Mouse (Mus musculus) left cerebral cortex, adult 9 months (tissue): ENCODE results near the gene Ddx43.

ENCODE experiments used
- DNase-seq, 2 experiments: peaks; one replicate each; pipeline ENCODE4 v3.0.0; 2022; ENCODE audit warnings: low spot score in 2 of 2

The Ddx43 gene

DNA sequence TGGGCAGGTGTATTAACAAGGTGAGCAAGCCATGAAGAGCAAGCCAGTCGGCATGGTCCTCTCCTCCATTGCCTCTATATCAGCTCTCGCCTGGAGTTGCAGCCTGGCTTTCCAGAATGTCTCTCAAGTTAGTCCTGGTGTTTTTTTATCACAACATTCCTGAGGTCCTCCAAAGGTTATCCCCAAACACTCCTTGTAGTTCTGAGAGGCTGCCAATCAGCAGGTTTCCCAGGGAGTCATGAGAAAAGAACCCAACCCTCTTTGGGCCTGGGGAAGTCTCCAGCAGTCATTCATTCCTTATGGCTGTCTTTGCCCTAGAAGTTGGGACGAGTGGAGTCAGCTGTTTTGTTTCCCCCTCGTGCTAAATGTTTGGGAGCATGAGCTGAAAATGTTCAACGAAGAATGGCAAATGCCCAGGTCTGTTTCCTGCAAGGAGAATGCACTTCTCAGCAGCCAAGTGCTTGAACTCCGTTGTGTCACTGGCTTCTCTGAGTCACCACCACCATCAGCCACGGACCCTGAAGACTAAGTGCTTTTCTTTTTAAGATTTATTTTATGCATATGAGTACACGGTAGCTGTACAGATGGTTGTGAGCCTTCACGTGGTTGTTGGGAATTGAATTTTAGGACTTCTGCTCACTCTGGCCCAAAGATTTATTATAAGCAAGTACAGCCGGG lies 22.6 kb upstream of the Ddx43 start:
- DNase-seq: no peak

GRCm38 (mm10) chr9:78374397-78374796 lies 21.2 kb upstream of the Ddx43 start:
- DNase-seq: no peak

- DNase-seq: no peak
Measured at GRCm38 (mm10) chr9:78374885-78375389, 20.6 kb upstream of the Ddx43 start.

DNA sequence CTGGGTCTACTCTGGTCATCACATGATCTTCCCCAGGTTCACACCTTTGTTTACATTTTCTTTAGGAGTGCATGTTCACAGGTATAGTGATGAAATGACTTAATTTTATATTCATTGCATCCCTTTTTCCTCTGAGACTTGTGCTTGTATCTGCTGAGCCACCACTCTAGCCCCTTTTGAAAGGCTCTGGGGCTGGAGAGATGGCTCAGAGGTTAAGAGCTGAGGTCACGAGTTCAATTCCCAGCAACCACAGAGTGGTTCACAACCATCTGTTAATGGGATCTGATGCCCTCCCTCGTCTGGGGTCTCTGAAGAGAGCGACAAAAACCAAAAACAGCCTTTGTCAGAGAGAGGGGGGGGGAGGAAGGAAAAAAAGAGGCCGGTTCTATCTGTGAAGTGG lies 20.1 kb upstream of the Ddx43 start:
- no peak for DNase-seq

GRCm38 (mm10) chr9:78377546-78377945 lies 18.0 kb upstream of the Ddx43 start:
- DNase-seq: no peak

- no peak for DNase-seq
Measured at GRCm38 (mm10) chr9:78378113-78378785, 17.3 kb upstream of the Ddx43 start, which contains the start of gene Ooep. Gene Ooep (minus strand): TSS chr9:78378725.

- no peak for DNase-seq
Measured at GRCm38 (mm10) chr9:78385893-78386292, 9.7 kb upstream of the Ddx43 start.

- DNase-seq: no peak
Measured at GRCm38 (mm10) chr9:78386947-78387346, 8.6 kb upstream of the Ddx43 start.

GRCm38 (mm10) chr9:78389981-78390380 lies 5.6 kb upstream of the Ddx43 start:
- DNase-seq: no peak

DNA sequence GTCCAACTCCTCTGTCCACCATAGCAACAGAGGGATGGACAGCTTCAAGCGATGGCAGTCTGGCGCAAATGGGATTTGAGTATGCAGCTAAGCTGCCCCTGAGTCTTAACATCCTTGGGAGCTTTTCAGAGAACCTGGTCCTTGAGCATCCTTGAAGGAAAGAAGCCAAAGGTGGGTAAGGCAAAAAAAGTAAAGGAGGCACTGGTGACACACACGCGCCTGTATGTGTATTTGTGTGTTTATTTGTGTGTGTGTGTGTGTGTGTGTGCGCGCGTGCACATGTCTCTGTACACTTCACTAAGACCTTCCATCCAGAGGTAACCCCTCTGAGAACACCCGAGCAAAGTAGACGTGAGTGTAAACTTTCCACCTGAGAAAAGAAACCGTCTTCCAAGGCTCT lies 1.8 kb upstream of the Ddx43 start:
- DNase-seq: no peak

- no peak for DNase-seq
Measured at GRCm38 (mm10) chr9:78394602-78395001, 975 bp upstream of the Ddx43 start.

DNA sequence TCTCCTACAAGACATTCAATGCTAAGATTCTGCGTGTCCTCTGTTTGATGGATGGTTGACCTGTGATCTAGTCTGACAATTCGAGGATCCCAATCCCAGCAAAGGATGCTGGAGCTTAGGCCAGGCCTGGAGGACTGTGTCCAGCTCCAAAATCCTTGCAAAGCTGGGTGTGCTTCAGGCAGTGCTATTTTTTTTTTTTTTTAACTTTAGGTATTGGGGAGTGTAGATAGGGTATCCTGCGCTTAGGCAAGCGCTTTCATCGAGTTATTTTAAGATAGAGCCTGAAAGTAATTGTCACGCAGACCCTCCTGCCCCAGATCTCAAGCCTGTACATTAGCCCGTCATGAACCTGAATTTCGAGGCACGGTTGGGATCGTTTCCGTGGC lies 340 bp upstream of the Ddx43 start:
- no peak for DNase-seq

DNA sequence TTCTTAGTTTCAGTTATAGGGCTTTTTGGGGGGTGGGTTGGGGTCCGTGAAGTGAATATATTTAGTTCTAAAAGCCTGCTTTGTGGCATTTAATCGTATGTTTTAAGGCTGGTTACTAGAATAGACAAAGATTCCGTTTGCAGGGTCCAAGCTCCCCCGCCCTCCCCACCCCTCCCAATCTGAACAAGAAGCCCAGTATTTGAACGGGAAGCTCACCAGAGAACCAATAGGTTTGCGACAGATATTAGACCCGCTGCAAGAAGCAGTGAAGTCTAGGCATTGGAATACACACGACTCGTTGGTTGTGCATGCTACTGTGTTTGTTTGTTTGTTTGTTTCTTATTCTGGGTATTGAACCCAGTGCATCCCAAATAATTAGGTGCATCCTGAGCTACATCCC lies 940 bp downstream of the Ddx43 start:
- no peak for DNase-seq

DNA sequence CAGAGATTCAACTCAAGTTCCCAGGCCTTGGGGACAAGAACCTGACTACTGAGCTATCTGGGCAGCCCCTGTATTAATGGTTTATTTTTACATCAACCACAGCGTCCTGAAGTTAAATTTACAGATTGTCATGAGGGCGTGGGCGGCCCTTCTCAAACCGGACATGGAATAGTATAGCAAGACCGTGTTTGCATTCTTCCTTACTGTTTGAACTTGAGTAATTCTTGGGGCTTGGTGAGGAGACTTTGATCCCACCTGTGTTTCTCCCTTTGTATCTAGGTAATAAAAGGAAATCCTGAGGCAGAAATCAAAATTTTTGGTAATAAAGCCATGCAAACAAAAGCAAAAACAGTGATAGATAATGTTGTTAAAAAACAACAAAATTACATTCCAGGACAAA lies 5.0 kb downstream of the Ddx43 start:
- no peak for DNase-seq

DNA sequence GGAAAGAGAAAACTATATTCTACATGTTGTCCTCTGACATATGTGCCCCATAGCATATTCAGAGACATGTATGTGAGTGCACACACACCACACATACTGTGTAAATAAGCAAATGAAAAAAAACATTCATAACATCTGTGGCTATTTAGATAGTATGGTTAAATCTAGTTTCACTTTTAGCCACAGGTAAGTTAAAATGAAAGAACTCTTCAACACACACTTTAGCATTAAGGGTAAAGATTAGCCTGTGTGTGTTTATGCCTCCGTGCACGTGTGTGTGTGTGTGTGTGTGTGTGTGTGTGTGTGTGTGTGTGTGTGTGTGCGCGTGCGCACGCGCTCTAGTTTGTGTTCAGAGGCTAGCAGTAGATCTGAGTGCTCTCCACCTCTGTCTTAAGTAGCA lies 6.0 kb downstream of the Ddx43 start:
- no peak for DNase-seq

GRCm38 (mm10) chr9:78427362-78427781 lies 31.8 kb downstream of the Ddx43 start:
- DNase-seq: no peak

DNA sequence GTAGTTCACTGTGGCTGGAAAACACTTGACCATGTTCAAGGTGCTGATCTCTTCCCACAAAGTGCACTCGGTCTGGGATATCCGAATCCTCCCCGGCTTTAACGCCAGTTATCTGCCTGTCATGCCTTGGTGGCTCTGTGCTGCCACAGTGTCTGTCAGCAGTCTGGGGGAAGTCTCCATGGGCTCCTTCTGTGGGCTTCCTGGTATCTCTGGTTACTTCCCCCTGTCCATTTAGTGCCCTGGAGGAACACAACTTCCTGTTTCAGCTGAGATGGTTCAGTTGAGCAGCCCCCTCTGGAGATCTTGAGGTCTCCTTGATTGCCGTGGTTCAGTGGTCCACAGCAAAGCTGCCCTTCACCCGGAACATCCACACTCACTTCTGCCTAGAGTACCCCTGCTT lies 32.6 kb downstream of the Ddx43 start:
- DNase-seq: no peak

DNA sequence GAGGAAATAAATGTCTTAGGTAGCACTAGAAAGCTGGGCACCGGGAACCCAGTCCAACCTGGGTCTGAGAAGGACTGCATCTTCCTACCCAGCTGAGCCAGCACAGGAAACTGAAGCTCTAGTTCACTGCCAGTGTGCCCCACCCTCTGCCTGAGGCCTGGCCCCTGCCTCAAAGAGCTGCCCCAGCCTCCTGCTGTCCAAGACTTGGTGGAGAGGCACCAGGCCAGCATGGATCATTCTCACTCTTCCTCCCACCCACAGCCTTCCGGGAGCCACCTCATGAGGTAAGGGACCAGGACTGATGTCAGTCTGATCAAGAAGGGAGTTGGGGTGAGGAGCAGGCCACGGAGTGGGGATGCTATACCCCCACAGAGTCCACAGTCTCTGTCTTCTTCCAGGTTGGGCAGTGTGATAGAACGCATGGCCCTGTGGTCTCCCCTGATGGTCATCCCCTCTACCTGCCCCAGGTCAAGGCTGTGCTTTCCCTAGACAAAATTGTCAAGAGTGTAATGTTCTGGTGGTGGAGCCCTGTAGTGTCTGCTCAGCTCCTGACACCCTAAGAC lies 33.4 kb downstream of the Ddx43 start:
- DNase-seq: no peak

DNA sequence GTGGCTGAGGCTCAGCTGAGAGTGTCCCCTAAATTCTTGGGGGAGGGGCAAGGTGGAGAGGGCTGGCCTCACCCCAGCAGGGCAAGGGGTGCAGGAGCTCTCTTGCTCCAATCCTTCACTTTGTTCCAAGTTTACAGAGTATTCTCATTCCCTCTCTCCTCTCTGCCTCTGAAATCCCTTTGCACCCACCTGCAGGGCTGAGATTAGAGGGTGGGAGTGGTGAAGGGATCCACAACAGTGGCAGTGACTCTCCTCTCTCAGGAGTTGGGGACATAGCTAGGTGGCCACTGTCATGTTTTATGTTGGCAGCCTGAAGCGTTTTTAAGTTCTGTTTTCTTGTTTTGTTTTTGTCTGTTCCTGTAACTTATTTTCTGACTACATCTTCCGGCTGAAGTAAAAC lies 34.0 kb downstream of the Ddx43 start:
- no peak for DNase-seq

DNA sequence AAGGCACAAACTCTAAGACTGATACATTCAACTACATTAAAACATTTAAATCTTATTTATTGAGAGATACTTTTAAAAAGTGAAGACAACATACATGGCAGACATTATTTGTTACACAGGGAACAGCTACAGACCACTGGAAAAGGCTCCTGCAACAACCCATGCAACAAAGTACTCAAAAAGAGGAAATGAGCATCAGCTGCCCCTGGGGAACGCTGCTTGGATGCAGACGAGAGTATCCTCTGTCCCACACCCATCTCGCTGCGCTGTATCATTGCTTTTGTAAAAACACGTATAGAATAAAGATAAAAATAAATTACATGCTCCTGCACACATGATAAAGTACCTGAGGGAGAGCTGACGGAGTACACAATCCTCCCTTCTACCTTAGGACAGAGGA lies 34.9 kb downstream of the Ddx43 start:
- no peak for DNase-seq

DNA sequence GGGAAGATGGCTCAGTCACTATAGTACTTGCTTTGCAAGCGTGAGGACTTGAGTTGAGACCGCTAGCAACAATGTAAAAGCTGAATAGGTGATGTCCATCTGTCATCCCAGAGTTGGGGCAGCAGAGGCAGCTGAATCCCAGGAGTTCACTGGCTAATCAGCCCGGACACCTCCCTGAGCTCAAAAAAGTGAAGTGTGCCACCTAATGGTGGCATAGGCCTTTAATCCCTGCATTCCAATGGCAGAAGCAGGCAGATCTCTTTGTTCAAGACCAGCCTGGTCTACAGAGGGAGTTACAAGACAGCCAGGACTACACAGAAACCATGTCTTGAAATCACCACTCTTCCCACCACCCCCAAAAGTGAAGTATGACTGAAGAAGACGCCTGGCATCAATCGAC lies 36.9 kb downstream of the Ddx43 start:
- no peak for DNase-seq

DNA sequence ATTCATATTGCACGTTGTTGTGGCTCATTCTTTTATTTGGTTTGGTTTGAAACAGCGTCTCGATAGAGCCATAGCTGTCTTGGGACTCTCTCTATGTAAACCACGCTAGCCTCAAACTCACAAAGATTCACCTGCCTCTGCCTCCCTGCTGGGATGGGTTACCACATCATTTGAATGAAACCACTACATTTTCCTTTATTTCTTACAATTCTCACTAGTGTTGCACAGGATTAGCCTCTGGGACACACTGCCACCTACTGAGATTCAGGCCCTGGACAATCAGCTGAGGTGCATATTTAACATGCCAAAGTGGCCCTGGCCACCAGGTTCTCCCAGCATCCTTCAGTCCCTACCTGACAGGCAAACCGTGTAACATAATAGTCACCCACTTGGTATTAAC lies 43.8 kb downstream of the Ddx43 start:
- DNase-seq: no peak

DNA sequence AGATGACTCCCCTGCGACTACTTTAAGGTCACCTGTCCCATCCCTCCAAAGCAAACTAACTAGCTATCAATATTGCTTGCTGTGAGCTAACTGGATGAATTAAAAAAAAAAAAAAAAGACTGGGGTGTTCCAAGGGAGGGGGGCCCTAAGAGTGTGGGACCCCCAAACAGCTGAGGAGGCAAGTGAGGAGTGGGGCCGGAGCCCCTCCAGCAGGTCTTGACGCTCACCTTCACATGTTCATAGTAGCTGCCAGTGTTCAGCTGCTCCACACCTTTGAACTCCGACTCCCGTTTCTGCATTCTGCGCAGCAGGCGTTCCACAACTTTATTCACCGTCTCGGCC lies 46.6 kb downstream of the Ddx43 start:
- no peak for DNase-seq
